Mouse (Mus musculus) liver, postnatal 0 days (tissue): ENCODE data around the gene Zfp366.

Source experiments
- CTCF ChIP-seq: sonication (generic); IDR thresholded peaks from 2 replicates; pipeline ENCODE4 v1.5.1; 2016; ENCODE audit warnings: antibody characterized with exemption, low read depth
- EP300 ChIP-seq: IDR thresholded peaks from 2 replicates; pipeline ENCODE4 v1.6.1; 2016; ENCODE audit warnings: antibody characterized with exemption, low read depth, mild to moderate bottlenecking

DNA sequence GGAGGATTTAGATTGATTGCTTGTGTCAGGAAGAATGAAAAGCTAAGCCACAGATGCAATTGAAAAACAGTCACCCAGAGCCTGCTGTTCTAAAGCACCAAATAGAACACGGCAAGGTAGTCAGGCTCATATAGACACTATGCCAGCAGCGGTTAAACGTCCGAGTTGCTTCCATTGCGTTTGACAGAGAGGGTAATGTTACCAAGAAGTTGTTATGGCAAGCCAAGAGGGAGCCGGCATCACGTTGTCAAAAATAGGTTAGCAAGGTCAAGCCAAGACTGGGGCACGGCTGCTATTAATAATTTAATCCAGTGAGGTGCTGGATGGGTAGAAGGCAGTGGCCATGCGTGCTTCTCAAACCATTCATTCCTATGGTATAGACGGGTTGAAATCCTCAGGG is 950 bp downstream of the Zfp366 start:
- TF ChIP-seq CTCF (no peak), EP300 (no peak)
